Mouse (Mus musculus) limb, embryonic 15.5 days (tissue): ENCODE data around the gene Rbm4. TPM values are rescaled to one million over a fixed set of nuclear protein-coding genes. Genes with fewer than 3 reads are reported as not detected.

Experiments
- ATAC-seq: fragments of 200-750 bp; cut with Nextera tagmentation; 2 replicates; pipeline ENCODE4 v1.8.0; 2017; ENCODE audit warnings: low read depth, moderate TSS enrichment; ENCODE audit not compliant: insufficient number of reproducible peaks, low FRiP score, low TSS enrichment
- H3K27ac ChIP-seq: fragments of 300-500 bp; sonication (generic); 2 replicates; pipeline ENCODE4 v1.5.1; 2015; ENCODE audit warnings: moderate library complexity, mild to moderate bottlenecking, inconsistent platforms
- H3K27me3 ChIP-seq: fragments of 300-500 bp; sonication (generic); 2 replicates; pipeline ENCODE4 v1.6.1; 2015; ENCODE audit warnings: inconsistent platforms
- H3K36me3 ChIP-seq: fragments of 300-500 bp; sonication (generic); 2 replicates; pipeline ENCODE4 v1.6.1; 2015; ENCODE audit warnings: inconsistent platforms
- H3K4me1 ChIP-seq: fragments of 300-500 bp; sonication (generic); 2 replicates; pipeline ENCODE4 v1.6.1; 2015; ENCODE audit warnings: inconsistent platforms
- H3K4me2 ChIP-seq: fragments of 300-500 bp; sonication (generic); 2 replicates; pipeline ENCODE4 v1.6.1; 2015; ENCODE audit warnings: mild to moderate bottlenecking, inconsistent platforms
- H3K4me3 ChIP-seq: fragments of 300-500 bp; sonication (generic); 2 replicates; pipeline ENCODE4 v1.5.1; 2015; ENCODE audit warnings: mild to moderate bottlenecking, inconsistent platforms
- H3K9ac ChIP-seq: fragments of 300-500 bp; sonication (generic); 2 replicates; pipeline ENCODE4 v1.6.1; 2015; ENCODE audit warnings: inconsistent platforms
- H3K9me3 ChIP-seq: fragments of 300-500 bp; sonication (generic); 2 replicates; pipeline ENCODE4 v1.6.1; 2016; ENCODE audit warnings: inconsistent platforms
- WGBS: fragments of 180-500 bp; shearing (Covaris S2); methylation state at CpG from one replicate; pipeline ENCODE4 v1.1.7; 2015; 5-methylcytosine and 5-hydroxymethylcytosine counted together
- polyA plus RNA-seq: library from polyadenylated mRNA; unstranded; fragments of >200 nt; fragmentation: Nextera tagmentation; extraction: Ambion mirVana; gene quantifications from 2 replicates; pipeline ENCODE4 v1.2.1, GENCODE M21; 2015

The Rbm4 gene
- polyA plus RNA-seq, 1 experiment from 2014 or later = 63.0 TPM

- Histone ChIP-seq H3K27me3 (no peaks in the 10 kb centered on the region), H3K4me1 (no peaks in the 10 kb centered on the region), H3K36me3 (peaks cover 4% of the 10 kb centered on the region; the same call in 1 of the 2 replicates), H3K4me2 (no peak overlapping the region), H3K27ac (no peak overlapping the region), H3K9ac (no peak overlapping the region), H3K4me3 (no peak overlapping the region), H3K9me3 (no peaks in the 10 kb centered on the region)
- 86% methylated on average over 13 of the region's 13 CpGs for WGBS
- no peak for ATAC-seq
These were observed 55.8 kb downstream of the Rbm4 start for GRCm38 (mm10) chr19:4737866-4738265.

Other genes with a start within 250 kb of the Rbm4 start
- 3.3 and 5.3 TPM in 2 replicates for gene Lrfn4, start 178.2 kb downstream of the Rbm4 start, polyA plus RNA-seq
- gene Rce1, start 168.3 kb downstream of the Rbm4 start, polyA plus RNA-seq = 63.9 and 64.8 TPM in 2 replicates
- gene Gm960, start 95.2 kb downstream of the Rbm4 start, polyA plus RNA-seq = 2.9 and 4.0 TPM in 2 replicates
- 5.5 TPM in 2 replicates for gene Sptbn2, start 82.7 kb downstream of the Rbm4 start, polyA plus RNA-seq
- 56.3 and 56.9 TPM in 2 replicates for gene Rbm4b, start 37.4 kb downstream of the Rbm4 start, polyA plus RNA-seq
- gene Gm21992, start 17.7 kb upstream of the Rbm4 start, polyA plus RNA-seq = 31.2 and 31.5 TPM in 2 replicates
- gene Rbm14, start 17.7 kb upstream of the Rbm4 start, polyA plus RNA-seq = 70.3 and 70.7 TPM in 2 replicates
- 63.7 and 63.9 TPM in 2 replicates for gene Ccs, start 45.4 kb upstream of the Rbm4 start, polyA plus RNA-seq
- gene Ccdc87, start 45.5 kb upstream of the Rbm4 start, polyA plus RNA-seq = 0.16 TPM in 1 of 2 replicates, not detected in the other
- gene Ctsf, start 61.2 kb upstream of the Rbm4 start, polyA plus RNA-seq = 48.6 and 49.4 TPM in 2 replicates
- gene Actn3, start 84.0 kb upstream of the Rbm4 start, polyA plus RNA-seq = 9.5 and 14.1 TPM in 2 replicates
- gene Zdhhc24, start 84.8 kb upstream of the Rbm4 start, polyA plus RNA-seq = 9.9 and 11.4 TPM in 2 replicates
- 3.0 and 3.3 TPM in 2 replicates for gene Bbs1, start 112.7 kb upstream of the Rbm4 start, polyA plus RNA-seq
- 127 and 135 TPM in 2 replicates for gene Dpp3, start 134.4 kb upstream of the Rbm4 start, polyA plus RNA-seq
- gene Peli3, start 149.2 kb upstream of the Rbm4 start, polyA plus RNA-seq = 2.6 and 4.0 TPM in 2 replicates
- gene Mrpl11, start 168.2 kb upstream of the Rbm4 start, polyA plus RNA-seq = 80.5 and 83.4 TPM in 2 replicates
- not detected in 2 replicates for gene Npas4, start 196.4 kb upstream of the Rbm4 start, polyA plus RNA-seq
- 4.4 and 5.2 TPM in 2 replicates for gene Slc29a2, start 230.0 kb upstream of the Rbm4 start, polyA plus RNA-seq
- 45.1 and 47.9 TPM in 2 replicates for gene B4gat1, start 244.9 kb upstream of the Rbm4 start, polyA plus RNA-seq
- gene AC124502.3, start 245.0 kb upstream of the Rbm4 start, polyA plus RNA-seq = 2.5 and 3.0 TPM in 2 replicates
- gene Brms1, start 247.5 kb upstream of the Rbm4 start, polyA plus RNA-seq = 41.6 and 42.4 TPM in 2 replicates